Mouse (Mus musculus) heart, postnatal 0 days (tissue): Measurements from ENCODE around the gene Midn.

Experiments used
- CTCF ChIP-seq: IDR thresholded peaks from 2 replicates; pipeline ENCODE4 v1.5.1; 2016; ENCODE audit warnings: antibody characterized with exemption, control low read depth, low read depth
- EP300 ChIP-seq: IDR thresholded peaks from 2 replicates; pipeline ENCODE4 v1.6.1; 2016; ENCODE audit warnings: antibody characterized with exemption, low read depth

- TF ChIP-seq EP300 (no peak), CTCF (no peak)
These were observed 16.6 kb upstream of the Midn start for GRCm38 (mm10) chr10:80131316-80131951.
